Mouse (Mus musculus) lung, embryonic 16.5 days (tissue): ENCODE measurements around the gene B4galt4. TPM values are rescaled to one million over a fixed set of nuclear protein-coding genes. Genes with fewer than 3 reads are reported as not detected.
"Not testable (repeated sequence)": the region's sequence is repeated elsewhere in the genome, so short reads cannot be mapped to it uniquely, and the experiment has no call there.

Experiments used
- ATAC-seq: fragments of 200-750 bp; cut with Nextera tagmentation; 2 replicates; pipeline ENCODE4 v1.8.0; 2017; ENCODE audit warnings: low read depth, mild to moderate bottlenecking, moderate library complexity
- H3K27ac ChIP-seq: fragments of 300-500 bp; sonication (generic); 2 replicates; pipeline ENCODE4 v1.5.1; 2014; ENCODE audit warnings: mild to moderate bottlenecking, control low read depth, low read length
- H3K27me3 ChIP-seq: fragments of 300-500 bp; sonication (generic); 2 replicates; pipeline ENCODE4 v1.6.1; 2014; ENCODE audit warnings: low read depth, low read length, mixed read lengths; ENCODE audit not compliant: control insufficient read depth, insufficient read depth
- H3K36me3 ChIP-seq: fragments of 300-500 bp; sonication (generic); 2 replicates; pipeline ENCODE4 v1.6.1; 2014; ENCODE audit warnings: low read length; ENCODE audit not compliant: control insufficient read depth, insufficient read depth
- H3K4me1 ChIP-seq: fragments of 300-500 bp; sonication (generic); replicated peaks from 2 replicates; pipeline ENCODE4 v1.6.1; 2014; ENCODE audit warnings: low read length, mixed read lengths; ENCODE audit not compliant: control insufficient read depth, insufficient read depth
- H3K4me2 ChIP-seq: fragments of 300-500 bp; sonication (generic); 2 replicates; pipeline ENCODE4 v1.6.1; 2014; ENCODE audit warnings: low read depth, low read length, control low read depth
- H3K4me3 ChIP-seq: fragments of 300-500 bp; sonication (generic); 2 replicates; pipeline ENCODE4 v1.5.1; 2014; ENCODE audit warnings: mild to moderate bottlenecking, low read length, control low read depth
- H3K9ac ChIP-seq: fragments of 300-500 bp; sonication (generic); 2 replicates; pipeline ENCODE4 v1.6.1; 2014; ENCODE audit warnings: low read length, control low read depth
- H3K9me3 ChIP-seq: fragments of 300-500 bp; sonication (generic); 2 replicates; pipeline ENCODE4 v1.6.1; 2016; ENCODE audit warnings: low read length; ENCODE audit not compliant: control insufficient read depth
- WGBS: fragments of 180-500 bp; shearing (Covaris S2); extraction: QIAGEN DNeasy Blood & Tissue Kit; methylation state at CpG from one replicate; pipeline ENCODE4 v1.1.7; 2014; 5-methylcytosine and 5-hydroxymethylcytosine counted together
- polyA plus RNA-seq: library from polyadenylated mRNA; unstranded; fragments of >200 nt; fragmentation: Nextera tagmentation; extraction: Ambion mirVana; gene quantifications from 2 replicates; pipeline ENCODE4 v1.2.1, GENCODE M21; 2015

Gene B4galt4
- polyA plus RNA-seq, 1 experiment from 2014 or later, result 34.7 TPM

- Histone ChIP-seq H3K36me3 (no peaks in the 10 kb centered on the region), H3K4me2 (no peak overlapping the region), H3K9me3 (no peaks in the 10 kb centered on the region), H3K4me3 (no peak overlapping the region), H3K27ac (peak overlapping the region; percentile 90), H3K4me1 (peaks cover 39% of the 10 kb centered on the region), H3K9ac (peak overlapping the region; percentile 0; the same call in 1 of the 2 replicates), H3K27me3 (no peaks in the 10 kb centered on the region)
- ATAC-seq, result peak; percentile 78
- 51% methylated on average over 9 of the region's 9 CpGs for WGBS
These were observed 36.4 kb upstream of the B4galt4 start for GRCm38 (mm10) chr16:38705531-38706281.

GRCm38 (mm10) chr16:38706782-38707181 is 35.3 kb upstream of the B4galt4 start:
- ATAC-seq, result peak; percentile 51
- no peaks in the 10 kb centered on the region for H3K36me3 ChIP-seq
- no peaks in the 10 kb centered on the region for H3K9me3 ChIP-seq
- no peaks in the 10 kb centered on the region for H3K27me3 ChIP-seq
- no peak overlapping the region for H3K9ac ChIP-seq
- WGBS, result 44% methylated on average over 7 of the region's 7 CpGs
- peak overlapping the region; percentile 90 for H3K27ac ChIP-seq
- H3K4me3 ChIP-seq, result no peak overlapping the region
- H3K4me1 ChIP-seq, result peaks cover 33% of the 10 kb centered on the region
- H3K4me2 ChIP-seq, result no peak overlapping the region

DNA sequence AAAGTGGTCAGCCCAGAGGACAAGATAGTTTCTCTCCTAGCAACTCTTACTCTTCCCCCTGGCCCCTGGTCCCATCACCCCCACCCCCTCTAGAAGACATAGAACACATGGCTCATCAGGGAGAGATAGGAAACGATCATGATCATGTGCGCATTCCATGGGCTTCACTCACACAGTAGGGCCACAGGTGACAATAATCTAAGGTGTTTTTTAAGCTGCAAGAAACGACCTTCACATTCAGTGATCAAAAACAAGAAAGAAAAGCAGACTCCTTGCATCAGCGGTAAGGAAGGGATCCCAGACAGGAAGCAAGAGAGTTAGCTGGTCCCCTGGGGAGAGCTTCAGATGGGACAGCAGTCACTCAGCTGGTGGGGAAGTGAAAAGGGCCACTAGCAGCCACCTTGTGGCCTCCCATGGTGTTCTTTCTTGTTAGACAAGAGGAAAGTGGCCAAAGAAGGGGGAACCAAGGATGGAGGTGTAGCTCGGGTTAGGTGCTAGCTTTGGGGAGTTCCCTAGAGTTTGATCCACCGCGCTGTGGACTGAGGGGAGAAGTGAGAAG is 33.0 kb upstream of the B4galt4 start:
- WGBS, result 61% methylated on average over 7 of the region's 7 CpGs
- Histone ChIP-seq H3K4me3 (no peak overlapping the region), H3K27ac (no peak overlapping the region), H3K9ac (no peak overlapping the region), H3K36me3 (no peaks in the 10 kb centered on the region), H3K4me1 (peaks cover 34% of the 10 kb centered on the region), H3K9me3 (no peaks in the 10 kb centered on the region), H3K4me2 (peak overlapping the region; percentile 20; the same call in 1 of the 2 replicates), H3K27me3 (no peaks in the 10 kb centered on the region)
- ATAC-seq, result no peak

DNA sequence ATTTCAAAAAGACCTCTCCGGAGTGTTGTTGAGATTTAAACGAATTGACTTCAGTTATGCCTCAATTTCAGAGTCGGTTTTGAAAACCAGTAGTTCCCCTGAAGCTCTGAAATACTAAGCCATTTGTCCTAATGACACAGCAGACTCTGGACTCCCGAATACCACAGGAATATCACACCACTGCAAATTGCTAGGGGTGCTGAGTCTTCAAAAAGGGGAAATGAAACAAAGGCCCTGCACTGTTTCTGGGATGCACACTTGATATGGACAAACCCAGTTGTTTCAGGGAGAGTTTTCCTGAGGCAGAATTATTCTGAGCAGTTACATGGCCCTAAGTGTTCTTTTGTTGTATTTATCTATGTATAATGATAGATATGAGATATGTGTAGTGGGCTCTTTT is 30.8 kb upstream of the B4galt4 start:
- Histone ChIP-seq H3K9ac (peak overlapping the region; percentile 93), H3K27me3 (no peaks in the 10 kb centered on the region), H3K4me1 (peaks cover 30% of the 10 kb centered on the region), H3K27ac (no peak overlapping the region), H3K9me3 (no peaks in the 10 kb centered on the region), H3K4me3 (peak overlapping the region; percentile 87), H3K36me3 (no peaks in the 10 kb centered on the region), H3K4me2 (peak overlapping the region; percentile 71)
- 35% methylated on average over 4 of the region's 4 CpGs for WGBS
- no peak for ATAC-seq

DNA sequence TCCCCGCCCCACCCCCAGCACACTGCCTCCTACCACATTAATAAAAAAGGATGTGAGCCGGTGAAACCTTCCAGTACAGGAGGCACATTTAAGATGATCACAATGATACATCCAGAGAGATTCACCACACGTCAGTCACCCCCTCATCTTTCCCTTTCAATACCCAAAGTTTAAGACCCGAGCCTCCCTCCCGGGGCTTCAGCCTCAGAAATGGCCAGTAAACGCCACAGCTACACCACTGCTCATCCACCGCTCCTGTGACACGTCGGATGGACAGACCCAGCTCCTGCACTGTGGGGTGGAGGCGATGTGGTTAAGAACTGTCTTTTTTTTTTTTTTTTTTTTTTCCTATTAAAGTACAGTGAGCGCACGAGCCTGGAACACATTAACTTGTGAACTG is 30.0 kb upstream of the B4galt4 start:
- Histone ChIP-seq H3K27ac (peak overlapping the region; percentile 99), H3K4me1 (peaks cover 22% of the 10 kb centered on the region), H3K4me3 (peak overlapping the region; percentile 87), H3K27me3 (no peaks in the 10 kb centered on the region), H3K36me3 (no peaks in the 10 kb centered on the region), H3K9ac (peak overlapping the region; percentile 93), H3K4me2 (peak overlapping the region; percentile 71), H3K9me3 (no peaks in the 10 kb centered on the region)
- ATAC-seq, result no peak
- WGBS, result 4% methylated on average over 12 of the region's 12 CpGs

DNA sequence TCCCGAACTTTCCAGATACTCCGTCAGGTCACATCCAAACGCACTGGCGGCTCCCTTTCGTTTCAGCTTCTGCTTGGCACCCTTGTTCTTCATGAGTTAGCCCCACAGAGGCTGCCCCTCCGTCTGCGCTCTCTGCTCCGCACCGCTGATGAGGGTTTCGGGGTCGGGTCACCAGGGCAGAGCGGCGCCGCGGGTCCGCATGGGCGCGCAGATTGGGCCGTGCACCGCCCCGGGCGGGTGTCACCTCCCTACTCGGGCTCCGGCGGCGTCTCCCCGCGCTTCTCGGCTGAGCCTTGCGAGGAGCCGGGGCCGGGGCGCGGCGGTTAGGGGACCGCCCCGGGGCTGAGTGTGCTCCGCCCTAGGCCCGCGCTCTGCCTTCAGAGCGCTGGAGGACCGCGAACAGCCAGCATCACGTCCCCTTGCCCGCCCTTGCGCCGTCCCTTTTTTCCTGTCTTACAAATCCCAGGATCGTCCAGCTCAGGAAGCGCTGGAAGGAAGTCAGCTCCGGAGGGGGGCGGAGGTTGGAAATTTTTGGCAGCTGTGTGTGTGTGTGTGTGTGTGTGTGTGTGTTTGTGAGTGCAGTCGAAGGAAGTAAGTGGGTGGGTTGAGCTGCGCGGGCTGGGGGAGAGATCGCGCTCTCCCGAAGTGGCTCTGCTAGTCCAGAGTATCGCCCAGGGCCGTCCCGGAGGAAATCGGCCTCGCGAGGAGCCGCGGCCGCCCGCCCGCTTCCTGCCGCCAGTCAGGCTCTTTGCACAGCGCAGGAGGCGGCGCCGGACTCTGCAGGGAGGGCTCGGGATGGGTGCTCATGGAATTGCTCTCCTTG is 29.3 kb upstream of the B4galt4 start, which contains the start of gene Arhgap31:
Gene Arhgap31, minus strand, starts transcription at position 694 of the 823 bp plus-strand sequence.
- Histone ChIP-seq H3K9me3 (no peaks in the 10 kb centered on the region), H3K9ac (peak within 1 kb of the TSS; percentile 93), H3K4me1 (peaks cover 16% of the 10 kb centered on the region), H3K4me2 (peak within 1 kb of the TSS; percentile 71), H3K27me3 (no peaks in the 10 kb centered on the region), H3K27ac (peak within 1 kb of the TSS; percentile 99), H3K4me3 (peak within 1 kb of the TSS; percentile 87), H3K36me3 (no peaks in the 10 kb centered on the region)
- ATAC-seq, result peak; percentile 94
- WGBS, result under 1% methylated on average over 67 of the region's 74 CpGs

- Histone ChIP-seq H3K4me1 (peaks cover 11% of the 10 kb centered on the region), H3K4me2 (peak overlapping the region; percentile 71), H3K9ac (peak overlapping the region; percentile 93), H3K4me3 (peak overlapping the region; percentile 87), H3K9me3 (no peaks in the 10 kb centered on the region), H3K27me3 (no peaks in the 10 kb centered on the region), H3K36me3 (no peaks in the 10 kb centered on the region), H3K27ac (peak overlapping the region; percentile 99)
- 9% methylated on average over 17 of the region's 17 CpGs for WGBS
- peak; percentile 51 for ATAC-seq
These were observed 28.4 kb upstream of the B4galt4 start for GRCm38 (mm10) chr16:38713404-38714258.

DNA sequence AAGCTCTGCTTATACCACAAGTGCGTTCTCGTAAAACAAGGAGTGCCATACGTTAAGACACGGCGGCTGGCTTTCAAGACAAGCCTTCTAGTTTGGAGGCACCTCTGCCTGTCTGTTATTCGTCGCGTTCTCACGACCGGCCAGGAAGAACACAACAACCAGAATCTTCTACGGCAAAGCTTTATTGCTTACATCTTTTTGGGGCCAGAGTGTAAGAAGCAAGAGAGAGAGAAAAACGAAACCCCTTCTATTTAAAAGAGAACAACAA is 27.9 kb upstream of the B4galt4 start:
- Histone ChIP-seq H3K27ac (peak overlapping the region; percentile 99), H3K4me3 (peak overlapping the region; percentile 87), H3K9ac (peak overlapping the region; percentile 26; the same call in 1 of the 2 replicates), H3K4me2 (peak overlapping the region; percentile 71)
- not testable (repeated sequence) for H3K9me3 ChIP-seq, H3K27me3 ChIP-seq, ATAC-seq, H3K36me3 ChIP-seq, H3K4me1 ChIP-seq
- WGBS, result 38% methylated on average over 11 of the region's 12 CpGs
